Mouse (Mus musculus): ENCODE results near the gene Fcgrt.

DNA sequence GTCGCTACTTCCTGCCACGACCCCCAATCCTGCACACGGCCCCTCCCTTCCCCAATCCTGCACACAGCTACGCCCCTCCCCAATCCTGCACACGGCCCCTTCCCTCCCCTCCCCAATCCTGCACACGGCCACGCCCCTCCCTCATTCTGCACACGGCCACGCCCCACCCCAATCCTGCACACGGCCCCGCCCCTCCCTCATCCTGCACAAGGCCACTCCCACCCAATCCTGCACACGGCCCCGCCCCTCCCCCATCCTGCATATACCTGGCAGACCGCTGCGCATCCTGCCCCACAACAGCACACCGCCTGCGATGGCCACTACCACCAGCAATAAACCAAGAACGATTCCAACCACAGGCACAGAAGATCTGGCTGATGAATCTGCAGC is 10.1 kb downstream of the Fcgrt start:
- TF ChIP-seq CTCF (conservative IDR thresholded peaks at IDR 0.05; ENCODE audit: low read length) (no peak), NANOG (IDR thresholded peaks at IDR 0.05; ENCODE audit: borderline replicate concordance, low read length) (no peak)

Measured in E14TG2a.4 (cell line).